Mouse (Mus musculus) embryo, embryonic 10.5 days (tissue): ENCODE results near the gene Tie1.

Source experiments
- DNase-seq: peaks from one replicate; pipeline ENCODE4 v3.0.0-alpha.2; 2015; ENCODE audit warnings: low spot score

Tie1 gene

GRCm38 (mm10) chr4:118476773-118477530 lies 12.9 kb downstream of the Tie1 start:
- peak; percentile 74 for DNase-seq

GRCm38 (mm10) chr4:118472687-118473086 lies 17.2 kb downstream of the Tie1 start:
- no peak for DNase-seq

DNA sequence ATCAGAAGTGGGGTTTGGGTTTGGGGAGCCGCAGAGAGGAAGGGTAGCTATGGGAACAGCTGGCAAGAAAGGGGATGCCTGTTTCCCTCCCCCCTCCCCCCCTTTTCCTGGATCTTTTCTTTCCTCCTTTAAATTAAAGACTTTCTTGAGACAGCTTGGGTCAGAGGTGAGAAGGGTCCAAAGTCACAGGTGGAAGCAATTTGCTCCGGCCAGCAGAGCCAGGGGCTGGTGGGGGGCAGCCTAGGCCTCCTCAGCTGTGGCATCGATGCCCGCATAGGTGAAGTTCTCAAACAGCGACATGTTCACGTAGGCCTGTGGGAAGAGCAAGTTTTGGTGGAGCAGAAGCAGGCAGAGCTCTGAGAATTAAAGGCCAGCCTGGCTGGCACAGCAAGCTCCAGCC lies 18.6 kb downstream of the Tie1 start:
- DNase-seq = peak; percentile 62

DNA sequence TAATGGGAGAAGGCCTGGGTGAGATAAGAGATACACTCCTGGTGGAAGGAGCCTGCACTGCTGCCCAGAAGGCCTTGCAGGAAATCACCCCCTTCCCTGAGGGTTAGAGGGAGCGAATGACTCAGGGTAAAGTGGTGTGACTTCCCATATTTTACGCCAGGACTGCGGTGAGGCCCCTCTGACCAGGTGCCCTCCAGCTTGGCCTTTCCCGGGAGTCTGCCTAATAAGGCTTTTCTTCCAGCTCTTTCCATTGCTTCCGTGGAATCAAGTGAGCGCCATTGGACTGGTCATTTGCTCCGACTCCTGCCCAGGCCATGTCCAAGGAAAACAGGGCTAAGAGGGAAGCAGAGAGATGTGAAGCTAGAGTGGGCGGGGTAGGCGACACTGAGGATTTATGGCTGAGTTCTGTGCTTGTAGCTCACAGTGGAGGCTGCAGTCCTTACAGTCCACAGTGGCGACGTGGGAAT lies 24.1 kb downstream of the Tie1 start:
- DNase-seq = peak; percentile 54

- DNase-seq = no peak
These were observed 24.9 kb downstream of the Tie1 start for GRCm38 (mm10) chr4:118464956-118465355.

DNA sequence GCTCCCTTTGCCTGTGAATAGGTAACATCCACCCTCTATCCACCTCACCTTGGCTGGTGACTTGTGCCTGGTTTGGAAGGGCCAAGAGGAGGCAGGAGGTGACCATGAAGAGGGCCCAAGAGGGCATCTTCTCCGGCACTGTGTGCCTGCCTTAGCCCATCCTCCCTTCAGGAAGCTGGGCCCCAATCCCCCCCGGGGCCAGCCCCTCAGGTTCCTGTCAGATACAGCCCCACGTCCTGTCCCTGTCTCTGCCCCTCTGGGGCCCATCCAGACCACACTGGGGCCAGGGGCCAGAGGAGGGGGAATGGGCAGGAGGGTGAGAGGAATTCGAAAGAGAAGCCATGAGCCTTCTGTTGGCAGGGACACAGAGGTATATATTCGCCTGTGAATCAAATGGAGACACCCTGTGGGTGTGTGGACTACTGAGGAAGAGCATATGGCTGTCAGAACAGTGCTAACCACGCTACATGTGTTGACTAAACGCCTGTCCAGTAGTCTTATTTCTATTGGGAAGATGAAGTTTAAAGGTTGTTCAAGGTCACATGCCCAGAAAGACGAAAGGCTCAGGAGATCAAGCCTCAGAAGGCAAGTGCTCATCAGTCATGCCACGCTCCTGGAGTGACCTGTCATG lies 32.4 kb downstream of the Tie1 start, which contains the start of gene Mpl:
Mpl (minus strand) TSS at position 169 of the 631 bp plus-strand sequence.
- DNase-seq = no peak

DNA sequence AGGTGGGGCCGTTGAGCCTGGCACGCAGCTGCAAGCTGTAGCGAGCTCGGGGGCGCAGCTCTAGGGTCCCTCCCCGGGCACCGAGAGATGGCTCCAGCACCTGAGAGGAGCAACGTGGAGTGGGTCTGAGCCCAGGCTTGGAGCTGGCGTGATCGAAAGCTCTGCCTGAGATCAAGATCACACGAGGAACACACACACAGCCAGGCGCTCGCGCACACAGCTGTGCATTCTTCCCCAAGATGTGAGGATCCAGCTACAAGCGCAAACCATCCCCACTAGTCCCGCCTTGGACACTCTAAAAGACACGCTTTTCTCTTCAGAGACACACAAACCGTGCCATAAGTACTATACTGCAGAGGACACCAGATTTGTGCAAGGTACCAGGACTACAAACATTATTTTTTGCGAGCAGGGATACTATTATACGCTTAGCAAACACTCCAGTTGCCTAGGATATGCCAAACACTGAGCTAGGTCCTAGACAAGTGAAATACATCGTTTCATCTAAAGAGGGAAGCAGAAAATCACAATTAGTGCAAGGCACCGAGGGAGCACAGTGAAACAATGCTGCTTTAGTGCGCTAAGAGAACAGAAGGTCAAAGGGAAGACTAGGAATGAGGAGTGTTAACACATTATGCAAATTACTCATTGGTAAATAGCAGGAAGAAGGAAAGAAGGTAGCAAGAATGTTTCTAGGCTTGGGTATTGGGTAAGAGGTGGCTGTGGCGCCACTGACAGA lies 43.3 kb downstream of the Tie1 start:
- peak; percentile 58 for DNase-seq

- DNase-seq = peak; percentile 74
These were observed 44.0 kb downstream of the Tie1 start for GRCm38 (mm10) chr4:118445781-118446414.

- DNase-seq = no peak
These were observed 44.8 kb downstream of the Tie1 start for GRCm38 (mm10) chr4:118445088-118445487.

DNA sequence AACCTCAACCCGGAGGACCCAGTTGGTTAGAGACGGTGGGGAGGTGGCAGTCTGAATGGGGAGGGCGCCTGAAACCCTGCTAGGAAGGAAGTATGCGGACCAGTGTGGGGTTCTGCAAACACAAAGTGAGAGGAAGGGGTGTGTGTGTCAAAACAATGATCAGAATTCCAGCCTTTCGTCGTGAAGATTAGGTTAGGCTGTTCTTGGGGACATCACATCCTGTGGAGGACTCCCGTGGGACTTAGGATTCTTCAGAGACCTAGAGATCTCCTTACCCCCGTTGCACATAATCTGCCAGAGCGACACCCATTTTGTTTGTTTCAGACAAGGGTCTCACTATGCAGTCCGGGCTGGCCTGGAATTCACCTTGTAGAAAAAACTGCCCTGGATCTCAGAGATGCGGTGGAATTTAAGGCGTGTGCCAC lies 52.0 kb downstream of the Tie1 start:
- DNase-seq = peak; percentile 68

- DNase-seq = peak; percentile 98
These were observed 52.8 kb downstream of the Tie1 start, which contains the start of gene Cdc20 for GRCm38 (mm10) chr4:118436820-118437603. TSS of gene Cdc20 (minus strand) at chr4:118437352.

GRCm38 (mm10) chr4:118432332-118432731 lies 57.5 kb downstream of the Tie1 start:
- DNase-seq = peak; percentile 11

DNA sequence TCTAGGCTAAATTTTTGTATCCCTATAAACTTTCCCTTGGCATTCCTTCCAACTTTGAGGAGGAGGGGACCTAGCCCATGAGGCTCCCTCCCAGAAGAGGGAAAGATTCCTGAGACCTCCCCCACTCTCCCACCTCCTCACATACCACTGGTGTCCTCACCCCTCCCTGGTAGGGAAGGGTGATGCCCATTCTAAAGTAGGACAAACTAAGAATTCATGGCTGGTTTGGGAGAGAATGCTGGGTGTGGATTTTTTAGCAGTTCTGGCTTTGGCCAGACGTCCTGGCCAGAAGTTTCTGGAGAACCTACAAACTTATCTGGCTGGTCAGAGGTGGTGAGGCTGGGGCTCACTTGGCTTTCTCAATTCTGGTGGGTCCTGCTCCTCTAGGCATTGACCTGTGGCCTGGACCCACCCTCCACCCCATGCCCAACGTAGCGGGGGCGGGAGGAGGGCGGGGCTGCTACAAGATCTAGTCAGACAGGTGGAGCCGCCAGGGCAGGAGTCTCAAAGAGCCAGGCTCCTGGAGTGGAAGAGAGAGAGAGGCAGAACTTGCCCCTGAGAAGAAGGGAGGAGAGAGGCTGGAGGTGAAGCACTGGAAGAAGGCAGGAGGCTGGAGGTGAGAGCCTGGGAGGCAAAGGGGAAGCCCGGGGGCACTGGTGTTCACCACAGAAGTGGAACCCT lies 60.5 kb downstream of the Tie1 start:
- DNase-seq = no peak

DNA sequence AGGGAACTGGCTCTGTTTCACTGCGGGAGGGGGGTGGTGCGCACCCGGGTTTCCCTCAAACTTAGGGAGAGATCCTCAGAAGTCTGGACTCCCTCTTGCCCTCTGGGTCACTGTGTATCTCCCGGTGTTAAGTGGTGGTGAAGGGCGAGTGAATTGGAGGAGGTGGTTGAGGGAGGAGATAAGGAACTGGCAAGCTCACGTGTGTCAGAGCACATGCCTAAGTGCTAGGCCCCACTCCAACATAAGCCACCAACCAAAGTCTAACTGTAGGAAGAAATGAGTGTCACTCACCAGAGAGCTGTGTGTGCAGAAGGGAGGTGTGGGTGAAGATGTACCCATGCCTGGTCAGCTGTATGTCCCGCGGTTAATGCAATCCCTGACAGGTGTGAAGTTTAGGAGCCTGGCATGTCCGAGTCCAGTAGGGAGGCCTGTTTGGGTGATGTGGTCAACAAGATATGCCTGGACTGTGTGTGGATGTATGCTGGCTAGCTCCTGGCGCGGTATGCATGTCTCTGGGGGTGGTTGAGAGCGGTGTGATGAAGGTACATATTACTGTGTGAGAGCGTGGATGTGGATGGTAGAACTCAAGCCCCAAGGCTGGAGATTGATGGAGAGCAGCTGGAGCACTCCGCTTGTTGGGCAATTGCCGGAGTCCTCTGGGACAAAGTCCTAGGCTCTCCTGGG lies 61.2 kb downstream of the Tie1 start:
- DNase-seq = peak; percentile 8

DNA sequence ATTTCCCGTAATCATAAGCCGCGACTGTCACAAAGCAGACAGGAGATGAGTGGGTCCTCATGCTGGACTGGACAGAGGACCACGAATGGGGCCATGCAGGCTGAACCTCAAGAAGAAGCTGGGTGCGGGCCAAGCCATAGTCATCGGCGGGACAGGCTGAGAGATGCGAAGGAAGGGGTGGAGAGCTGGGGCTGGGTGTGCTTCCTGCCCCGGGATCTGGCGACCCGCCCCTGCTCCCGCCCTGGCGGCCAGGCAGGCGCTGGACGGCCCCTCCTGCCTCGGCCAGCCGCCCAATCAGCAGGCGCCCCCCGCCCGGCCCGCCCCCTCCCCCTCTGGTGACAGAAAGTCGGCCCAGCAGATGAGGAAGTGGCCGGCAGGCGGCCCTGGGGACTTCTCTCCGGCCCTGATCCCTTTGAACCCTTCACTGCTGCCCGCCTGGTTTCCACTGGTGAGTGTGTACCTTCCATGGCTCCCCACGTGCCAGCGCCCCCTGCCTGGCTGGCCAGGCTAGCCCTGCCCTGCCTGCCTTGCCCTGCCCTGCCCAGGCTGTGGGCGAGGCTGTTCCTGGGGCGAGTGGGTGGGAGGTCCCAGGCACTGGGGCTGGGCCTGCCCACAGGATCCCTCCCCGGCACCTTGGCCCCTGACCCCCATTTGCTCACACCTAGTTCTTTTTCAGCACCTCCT lies 62.0 kb downstream of the Tie1 start, which contains the start of gene Elovl1:
Elovl1 (plus strand) TSS at position 326 of the 684 bp plus-strand sequence.
- peak; percentile 90 for DNase-seq

DNA sequence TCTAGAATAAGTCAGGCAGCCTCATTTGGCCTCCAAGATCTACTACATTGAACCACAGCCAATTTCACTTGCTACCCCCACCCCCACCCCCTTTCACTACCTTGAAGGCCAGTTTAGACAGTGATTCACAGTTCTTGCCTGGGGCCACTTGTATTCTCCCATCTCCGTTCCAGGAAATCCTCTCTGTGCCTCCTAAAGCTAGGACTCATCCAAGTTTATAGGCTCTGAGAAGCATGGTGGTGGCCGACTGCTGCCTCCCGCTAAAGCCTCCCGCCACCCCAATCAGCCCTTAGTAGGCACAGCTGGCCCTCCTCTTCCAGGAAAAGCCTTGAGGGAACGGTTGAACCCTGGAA lies 62.5 kb downstream of the Tie1 start:
- no peak for DNase-seq

DNA sequence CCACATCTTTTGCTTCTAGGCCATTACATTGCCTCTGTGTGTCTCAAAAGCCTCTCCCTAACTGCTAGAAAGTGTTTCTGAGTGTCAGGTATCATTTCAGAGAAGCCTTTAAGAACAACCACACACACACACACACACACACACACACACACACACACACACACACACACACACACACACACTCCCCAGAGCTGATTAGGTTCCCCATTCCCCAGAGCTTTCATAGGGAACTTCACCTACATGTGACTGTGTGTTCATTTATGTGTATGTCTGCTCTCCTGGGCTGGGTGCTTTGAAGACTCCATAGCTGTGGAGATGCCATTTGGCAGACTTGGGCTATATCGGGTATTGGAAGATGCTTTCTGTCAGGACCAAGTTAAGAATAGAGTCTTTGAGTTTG lies 64.5 kb downstream of the Tie1 start:
- no peak for DNase-seq

DNA sequence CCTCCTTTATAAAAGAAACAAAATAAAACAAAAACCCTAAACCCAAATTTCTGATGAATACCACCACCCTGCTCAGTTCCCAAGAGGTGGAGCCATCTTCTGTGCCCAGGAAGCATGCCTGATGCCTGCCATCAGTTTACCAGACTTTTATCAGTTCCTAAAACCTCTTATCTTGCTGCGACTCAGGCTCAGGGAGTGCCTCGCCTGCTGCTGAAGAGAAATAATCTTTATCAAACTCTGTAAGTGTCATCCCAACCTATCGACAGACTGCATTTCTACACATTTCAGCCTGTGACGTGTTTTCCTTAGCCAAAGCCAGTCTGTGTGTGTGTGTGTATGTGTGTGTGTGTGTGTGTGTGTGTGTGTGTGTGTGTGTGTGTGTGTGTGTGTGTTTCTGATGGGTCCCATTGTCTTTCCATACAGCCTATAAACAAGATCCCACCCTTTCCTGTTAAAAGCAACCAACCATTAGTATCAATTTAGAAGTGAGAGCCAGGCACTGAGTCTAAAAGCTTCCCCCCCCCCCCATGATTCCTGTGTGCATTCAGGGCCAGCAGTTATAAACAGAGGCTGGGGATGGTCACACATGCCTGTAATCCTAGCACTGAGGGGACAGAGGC lies 65.2 kb downstream of the Tie1 start:
- DNase-seq = no peak

GRCm38 (mm10) chr4:118421384-118421783 lies 68.5 kb downstream of the Tie1 start:
- DNase-seq = no peak
